Mouse (Mus musculus) embryonic fibroblast, embryonic 13.5 days (primary cell): ENCODE data around the gene 4930503B20Rik. TPM values are rescaled to one million over a fixed set of nuclear protein-coding genes. Genes with fewer than 3 reads are reported as not detected.

Experiments
- H3K27ac ChIP-seq: 2 replicates; pipeline ENCODE4 v1.5.1; 2012; ENCODE audit warnings: low read length, control low read depth, inconsistent platforms; ENCODE audit not compliant: insufficient read depth
- H3K4me1 ChIP-seq: 2 replicates; pipeline ENCODE4 v1.6.1; 2011; ENCODE audit warnings: low read length; ENCODE audit not compliant: control insufficient read depth, insufficient read depth
- H3K4me3 ChIP-seq: 2 replicates; pipeline ENCODE4 v1.5.1; 2011; ENCODE audit warnings: mild to moderate bottlenecking, control low read depth, low read length; ENCODE audit not compliant: insufficient read depth
- CTCF ChIP-seq: IDR thresholded peaks from 2 replicates; pipeline ENCODE4 v1.5.1; 2011; ENCODE audit warnings: mild to moderate bottlenecking, control low read depth, low read length, moderate library complexity, borderline replicate concordance; ENCODE audit not compliant: insufficient read depth
- POLR2A ChIP-seq: IDR thresholded peaks from 2 replicates; pipeline ENCODE4 v1.6.1; 2011; ENCODE audit warnings: low read depth, mild to moderate bottlenecking, control low read depth, low read length, moderate library complexity
- polyA plus RNA-seq: library from polyadenylated mRNA; stranded (reverse); fragments of >200 nt; gene quantifications from 2 replicates; pipeline ENCODE4 v1.2.4, GENCODE M21; 2011; ENCODE audit warnings: low read depth; ENCODE audit not compliant: missing spikeins, insufficient read length

4930503B20Rik gene
- polyA plus RNA-seq, 1 experiment: 0.56 TPM

DNA sequence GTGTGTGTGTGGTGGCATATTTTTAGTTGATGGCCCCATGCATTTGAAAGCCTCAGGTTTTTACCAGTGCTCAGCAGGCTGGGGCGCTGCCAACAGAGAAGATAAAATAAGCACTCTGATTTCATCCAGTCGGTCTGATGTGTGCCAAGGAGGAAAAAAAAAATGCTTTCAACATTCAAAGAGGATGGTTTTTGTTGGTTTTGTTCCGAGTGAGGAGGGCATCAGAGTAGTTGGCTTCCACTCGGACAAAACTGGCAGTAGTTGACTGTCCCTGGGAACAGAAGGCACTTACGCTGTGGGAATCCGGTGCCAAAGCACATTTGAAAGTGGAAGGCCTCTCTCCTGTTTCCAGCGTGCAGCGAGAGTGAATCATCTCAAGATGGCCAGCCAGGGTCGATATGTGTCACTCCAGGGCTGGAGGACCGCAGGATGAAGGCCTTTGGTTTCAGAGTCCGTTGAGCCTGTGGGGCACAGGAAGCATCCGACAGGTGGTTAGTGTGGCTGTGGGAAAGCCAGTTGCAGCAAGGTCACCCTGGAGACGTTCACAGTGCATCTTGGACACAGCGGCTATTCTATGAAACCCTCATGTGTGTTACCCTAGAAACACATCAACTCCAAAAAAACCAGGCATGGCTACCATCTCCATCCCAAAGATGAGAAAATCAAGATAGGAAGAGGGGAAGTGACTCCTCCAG is 30.4 kb downstream of the 4930503B20Rik start:
- no peak for TF ChIP-seq CTCF
- TF ChIP-seq POLR2A: no peak
- Histone ChIP-seq H3K4me1 (no peaks in the 10 kb centered on the region), H3K4me3 (no peak overlapping the region), H3K27ac (no peak overlapping the region)

DNA sequence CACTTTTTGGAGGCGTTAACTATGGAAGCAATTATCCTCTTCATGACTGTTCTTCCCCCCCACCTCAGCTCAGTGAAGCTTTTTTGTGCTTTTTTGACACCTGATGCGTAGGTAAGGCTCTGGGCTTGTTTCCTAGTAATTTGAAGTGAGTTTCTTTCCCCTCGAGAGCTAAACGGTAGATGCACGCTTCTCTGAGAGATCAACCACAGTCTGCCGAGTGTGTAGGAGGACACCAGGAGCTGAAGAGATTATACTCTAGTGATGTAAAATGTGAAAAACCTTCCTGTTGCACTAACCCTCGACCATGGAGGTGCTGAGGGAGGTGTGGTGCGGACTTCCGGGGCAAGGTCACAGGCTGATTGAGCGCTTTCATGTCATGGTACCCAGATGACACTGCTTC is 31.0 kb downstream of the 4930503B20Rik start:
- no peaks in the 10 kb centered on the region for H3K4me1 ChIP-seq
- no peak overlapping the region for H3K27ac ChIP-seq
- no peak overlapping the region for H3K4me3 ChIP-seq
- TF ChIP-seq POLR2A (no peak), CTCF (no peak)

- TF ChIP-seq CTCF (no peak), POLR2A (no peak)
- Histone ChIP-seq H3K4me1 (no peaks in the 10 kb centered on the region), H3K27ac (no peak overlapping the region), H3K4me3 (no peak overlapping the region)
Measured at GRCm38 (mm10) chr3:146618357-146618756, 32.8 kb downstream of the 4930503B20Rik start.

GRCm38 (mm10) chr3:146617946-146618345 is 33.2 kb downstream of the 4930503B20Rik start:
- no peak for TF ChIP-seq POLR2A
- no peak for TF ChIP-seq CTCF
- H3K4me1 ChIP-seq: no peaks in the 10 kb centered on the region
- no peak overlapping the region for H3K27ac ChIP-seq
- no peak overlapping the region for H3K4me3 ChIP-seq

DNA sequence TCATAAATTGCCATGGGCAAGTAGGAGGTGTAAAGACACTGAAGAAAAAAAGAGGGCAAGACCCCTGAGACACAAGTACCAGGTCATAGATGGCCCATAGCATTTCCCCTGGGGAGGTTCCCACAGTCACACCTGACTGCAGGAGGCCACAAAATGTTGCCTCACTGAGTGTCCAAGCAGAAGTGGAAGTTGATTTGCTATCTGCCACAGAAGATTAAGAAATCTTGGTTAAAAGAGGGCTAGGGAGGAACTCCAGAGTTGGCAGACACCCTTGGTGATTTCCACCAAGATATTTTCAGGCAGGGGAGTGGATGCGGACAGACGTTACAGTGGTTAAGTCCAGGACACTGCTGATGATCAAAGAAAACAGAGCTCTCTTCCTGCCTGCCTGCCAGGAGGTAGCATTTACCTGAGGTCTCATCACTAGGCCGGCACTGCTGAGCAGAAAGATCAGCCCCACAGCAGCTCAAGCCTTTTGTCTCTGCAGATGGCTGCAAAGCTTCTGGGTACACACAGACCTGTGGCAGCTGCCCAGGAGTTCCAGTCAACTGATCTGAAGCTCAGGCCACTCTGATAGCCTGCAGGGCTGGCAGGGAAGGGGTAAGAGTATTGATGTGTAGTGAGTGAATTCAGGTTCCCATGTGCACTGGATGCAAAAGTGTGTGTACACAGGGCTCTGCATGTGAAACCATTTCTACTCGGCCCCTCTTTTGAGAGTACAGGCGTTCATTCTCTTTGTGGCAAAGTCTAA is 34.4 kb downstream of the 4930503B20Rik start:
- H3K4me1 ChIP-seq: no peaks in the 10 kb centered on the region
- no peak overlapping the region for H3K27ac ChIP-seq
- H3K4me3 ChIP-seq: no peak overlapping the region
- no peak for TF ChIP-seq POLR2A
- no peak for TF ChIP-seq CTCF

DNA sequence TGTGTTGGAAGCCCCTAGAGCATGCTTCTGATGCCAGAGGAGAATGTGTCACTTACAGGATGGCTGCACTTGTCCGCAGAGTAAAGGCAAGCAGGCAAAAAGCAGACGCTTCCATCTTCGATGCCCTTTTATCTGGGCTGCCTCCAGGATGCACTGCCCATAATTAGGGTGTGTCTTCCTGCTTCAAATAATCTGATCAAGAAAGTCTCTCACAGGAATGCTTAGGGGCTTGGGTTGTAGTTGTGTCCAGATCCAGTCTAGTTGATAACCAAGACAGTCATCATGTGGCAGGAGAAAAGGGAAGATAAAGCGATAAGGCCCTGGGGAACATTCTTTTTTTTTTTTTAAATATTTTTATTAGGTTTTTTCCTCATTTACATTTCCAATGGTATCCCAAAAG is 35.6 kb downstream of the 4930503B20Rik start, which contains the start of gene Dnase2b:
Dnase2b (minus strand) TSS at position 101 of the 400 bp plus-strand sequence.
- H3K4me3 ChIP-seq: no peak within 1 kb of the TSS
- H3K27ac ChIP-seq: no peak within 1 kb of the TSS
- H3K4me1 ChIP-seq: no peaks in the 10 kb centered on the region
- TF ChIP-seq CTCF (no peak), POLR2A (no peak)

DNA sequence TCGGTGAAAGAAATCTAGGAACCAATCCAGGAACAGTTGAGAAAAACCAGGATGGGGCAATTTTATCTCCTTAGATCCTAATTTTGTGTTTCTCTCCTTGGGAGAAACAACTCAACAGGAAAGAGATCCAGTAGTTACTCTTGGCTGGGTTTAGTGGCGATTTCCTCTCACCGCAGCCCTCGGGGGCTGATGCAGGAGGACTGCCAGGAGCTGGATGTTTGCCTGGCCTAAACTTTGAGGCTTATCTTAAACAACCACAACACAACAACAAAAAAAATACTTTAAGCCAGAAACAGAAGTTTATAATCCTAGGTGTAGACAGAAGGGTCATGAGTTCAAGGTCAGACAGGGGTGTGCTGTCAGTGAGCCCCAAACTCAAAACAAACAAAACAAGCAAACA is 39.3 kb downstream of the 4930503B20Rik start:
- no peak for TF ChIP-seq CTCF
- TF ChIP-seq POLR2A: no peak
- H3K4me3 ChIP-seq: no peak overlapping the region
- H3K4me1 ChIP-seq: peaks cover 15% of the 10 kb centered on the region
- H3K27ac ChIP-seq: no peak overlapping the region

DNA sequence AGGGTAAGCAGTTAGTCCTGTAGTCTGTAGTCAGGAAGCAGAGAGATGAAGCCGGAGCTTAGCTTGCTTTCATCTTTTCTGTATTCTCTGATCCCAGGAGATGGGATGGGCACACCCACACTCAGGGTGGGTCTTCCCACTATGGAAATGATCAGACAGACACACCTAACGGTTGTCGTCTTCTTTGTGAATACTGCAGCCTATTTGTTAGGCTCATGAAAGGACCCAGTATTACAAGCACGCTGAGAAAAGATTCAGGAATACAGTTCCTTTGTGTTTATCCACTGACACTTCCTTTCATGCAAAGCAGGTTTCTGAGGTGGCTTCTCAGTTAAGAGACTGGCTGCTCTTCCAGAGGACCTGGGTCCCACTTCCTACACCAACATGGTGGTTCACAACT is 39.9 kb downstream of the 4930503B20Rik start:
- Histone ChIP-seq H3K4me1 (peaks cover 15% of the 10 kb centered on the region), H3K4me3 (no peak overlapping the region), H3K27ac (no peak overlapping the region)
- TF ChIP-seq POLR2A (no peak), CTCF (no peak)

- Histone ChIP-seq H3K4me3 (no peak overlapping the region), H3K27ac (no peak overlapping the region), H3K4me1 (peaks cover 15% of the 10 kb centered on the region)
- TF ChIP-seq POLR2A: no peak
- no peak for TF ChIP-seq CTCF
Measured at GRCm38 (mm10) chr3:146610322-146610721, 40.8 kb downstream of the 4930503B20Rik start.

DNA sequence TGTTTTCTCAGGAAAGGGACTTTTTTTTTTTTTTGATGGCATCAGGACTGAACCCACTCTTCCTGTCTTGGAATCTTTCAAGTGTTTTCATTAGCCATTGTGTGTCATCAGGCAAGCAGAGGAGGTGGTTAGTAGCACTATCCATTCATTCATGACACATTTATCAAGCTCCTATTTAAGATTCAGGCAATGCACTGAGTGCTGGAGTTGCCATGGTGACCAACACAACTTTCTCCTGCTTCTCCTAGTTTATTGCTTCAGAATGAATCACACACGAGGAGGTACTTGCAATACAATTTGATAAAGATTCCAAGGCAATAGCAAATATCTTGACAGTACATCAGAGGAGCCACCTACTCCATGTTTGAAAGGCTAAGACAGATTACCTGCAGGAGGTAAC is 43.7 kb downstream of the 4930503B20Rik start:
- H3K4me1 ChIP-seq: peaks cover 15% of the 10 kb centered on the region
- H3K27ac ChIP-seq: peak overlapping the region; percentile 64; the same call in 1 of the 2 replicates
- H3K4me3 ChIP-seq: no peak overlapping the region
- TF ChIP-seq CTCF (no peak), POLR2A (no peak)

- TF ChIP-seq CTCF: no peak
- no peak for TF ChIP-seq POLR2A
- no peak overlapping the region for H3K4me3 ChIP-seq
- H3K27ac ChIP-seq: no peak overlapping the region
- H3K4me1 ChIP-seq: peaks cover 9% of the 10 kb centered on the region
Measured at GRCm38 (mm10) chr3:146604647-146605046, 46.5 kb downstream of the 4930503B20Rik start.
